Mouse (Mus musculus) spleen, adult 2 months (tissue): ENCODE measurements around the gene 1700016D06Rik.

ENCODE experiments used
- CTCF ChIP-seq: fragments of 200-500 bp; IDR thresholded peaks from 2 replicates; pipeline ENCODE4 v1.5.1; 2011; ENCODE audit warnings: mild to moderate bottlenecking, inconsistent platforms; ENCODE audit not compliant: insufficient read depth, insufficient read length, insufficient replicate concordance; ENCODE audit errors: extremely low read depth
- POLR2A ChIP-seq: fragments of 200-500 bp; IDR thresholded peaks from 2 replicates; pipeline ENCODE4 v1.6.1; 2011; ENCODE audit warnings: low read depth, low read length, inconsistent platforms

- no peak for TF ChIP-seq POLR2A
- TF ChIP-seq CTCF = no peak
Observed at GRCm38 (mm10) chr8:11632406-11632805, 68.5 kb downstream of the 1700016D06Rik start.
